Mouse (Mus musculus) heart, postnatal 25 days (tissue): ENCODE data around the gene Zfp988. TPM values are rescaled to one million over a fixed set of nuclear protein-coding genes. Genes with fewer than 3 reads are reported as not detected.
"Not testable (repeated sequence)": the region's sequence is repeated elsewhere in the genome, so short reads cannot be mapped to it uniquely, and the experiment has no call there.

ENCODE experiments used
- DNase-seq: peaks from one replicate; pipeline ENCODE4 v3.0.0; 2022; ENCODE audit warnings: low spot score
- intact Hi-C: fragments of 180-260 bp; cut with DNase I; formaldehyde crosslinking; loops from one replicate; pipeline ENCODE4 v1.15.1; 2025
- total RNA-seq, 2 experiments: library from RNA; stranded (reverse); gene quantifications; 2 replicates each; pipeline ENCODE4 v1.2.3; 2021

Gene Zfp988
- total RNA-seq, 2 experiments from 2014 or later = not detected

- intact Hi-C loops = not testable (repeated sequence)
Measured at GRCm38 (mm10) chr4:147340876-147341275, 35.4 kb downstream of the Zfp988 start.

DNA sequence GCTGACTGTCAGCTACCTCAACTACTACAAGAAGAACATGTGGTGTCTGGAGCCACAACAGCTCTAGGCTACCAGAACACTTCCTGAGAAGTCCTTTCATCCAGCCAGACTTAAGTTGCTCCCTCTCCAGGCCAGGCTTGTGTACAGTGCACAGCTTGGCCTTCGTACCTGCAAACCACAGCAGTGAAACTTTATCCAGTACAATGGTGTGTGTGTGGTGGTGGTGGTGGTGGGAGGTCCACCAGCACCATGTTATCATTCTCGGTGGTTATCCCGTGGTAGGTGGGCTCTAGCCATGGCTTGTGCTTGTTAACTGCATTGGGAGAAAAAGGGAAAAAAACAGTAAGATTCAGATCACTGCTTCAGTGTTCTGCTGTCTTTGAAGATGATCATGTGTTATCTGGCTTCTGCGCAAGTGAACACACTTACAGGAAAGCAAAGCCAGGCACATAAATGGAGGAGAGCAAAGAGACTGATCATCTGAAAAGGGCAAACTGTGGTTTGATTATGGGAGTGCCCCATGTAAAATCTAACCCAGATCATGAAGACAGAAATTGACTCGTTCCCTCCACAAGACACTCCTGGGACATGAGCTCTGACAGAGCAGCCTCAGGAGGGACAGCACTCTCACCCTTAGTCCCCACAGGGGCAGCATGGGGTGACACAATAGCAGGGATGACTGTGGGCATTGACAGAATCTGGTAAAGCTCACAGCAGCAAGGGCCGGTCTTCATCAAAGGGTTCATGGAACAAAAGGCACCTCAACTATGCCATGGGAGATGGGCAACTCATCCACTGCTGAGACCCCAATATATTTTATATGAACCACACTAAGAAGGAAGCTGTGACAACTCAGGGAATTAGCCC is 37.8 kb downstream of the Zfp988 start:
- not testable (repeated sequence) for DNase-seq

More at GRCm38 (mm10) chr4:147340876-147341275, 35.4 kb downstream of the Zfp988 start:
- DNase-seq = not testable (repeated sequence)

DNA sequence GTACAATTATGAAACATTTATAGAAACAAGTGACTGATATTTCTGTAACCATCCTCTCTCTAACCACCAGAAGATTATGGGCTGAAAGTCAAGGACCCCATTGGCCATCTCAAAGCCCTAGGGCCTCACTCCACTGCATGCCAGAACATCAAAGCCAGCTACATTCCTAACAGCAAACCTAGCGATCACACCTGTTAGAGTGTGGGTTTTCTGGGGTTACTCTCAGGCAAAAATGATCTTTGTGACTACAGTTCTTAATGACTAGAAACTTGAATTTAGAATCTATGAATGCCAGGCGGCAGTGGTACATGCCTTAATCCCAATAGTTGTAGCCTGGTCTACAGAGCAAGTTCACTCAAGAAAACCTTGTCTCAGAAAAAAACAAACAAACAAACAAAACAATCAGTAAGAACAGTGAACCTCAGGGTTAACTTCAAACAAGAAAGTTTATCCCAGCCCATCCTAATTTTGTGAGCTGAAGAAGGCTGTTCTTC is 39.6 kb downstream of the Zfp988 start:
- DNase-seq, intact Hi-C loops: not testable (repeated sequence)

More for the DNA sequence above, 37.8 kb downstream of the Zfp988 start:
- intact Hi-C loops = not testable (repeated sequence)

GRCm38 (mm10) chr4:147346361-147347035 is 41.0 kb downstream of the Zfp988 start:
- DNase-seq, intact Hi-C loops: not testable (repeated sequence)

DNA sequence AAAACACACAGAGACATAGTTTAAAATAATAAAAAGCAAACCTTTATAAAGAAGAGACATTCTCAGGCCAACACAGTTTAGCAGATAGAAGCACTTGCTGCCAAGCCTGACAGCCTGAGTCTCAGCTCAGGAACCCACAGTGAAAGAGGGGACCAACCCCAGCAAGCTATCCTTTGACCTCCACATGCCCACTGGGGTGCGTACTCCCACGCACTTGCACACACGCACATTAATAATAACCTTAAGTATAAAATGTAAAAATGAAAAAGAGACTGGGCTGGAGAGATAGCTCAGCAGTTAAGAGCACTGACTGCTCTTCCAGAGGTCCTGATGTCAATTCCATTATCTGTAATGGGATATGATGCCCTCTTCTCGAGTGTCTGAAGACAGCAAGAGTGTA is 41.8 kb downstream of the Zfp988 start:
- intact Hi-C loops, DNase-seq: not testable (repeated sequence)

DNA sequence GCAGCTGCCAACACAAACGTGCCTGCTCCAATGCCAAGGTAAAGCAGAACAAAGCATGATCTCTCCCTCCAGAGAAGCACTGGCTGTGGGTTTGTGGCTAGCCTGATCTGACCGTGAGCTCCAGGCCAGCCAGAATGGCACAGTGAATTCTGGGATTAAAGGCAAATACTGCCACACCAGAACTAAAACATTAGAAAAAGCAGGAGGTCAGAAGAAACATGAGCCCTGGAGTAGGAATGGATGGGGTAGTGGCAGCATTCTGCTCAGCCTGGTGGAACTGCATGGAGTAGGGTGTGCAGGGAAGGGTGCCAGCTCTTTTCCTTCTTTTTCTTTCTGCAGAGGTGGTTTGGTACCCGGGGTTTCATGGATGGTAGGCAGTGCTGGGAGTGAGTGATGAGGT is 42.4 kb downstream of the Zfp988 start:
- DNase-seq, intact Hi-C loops: not testable (repeated sequence)

DNA sequence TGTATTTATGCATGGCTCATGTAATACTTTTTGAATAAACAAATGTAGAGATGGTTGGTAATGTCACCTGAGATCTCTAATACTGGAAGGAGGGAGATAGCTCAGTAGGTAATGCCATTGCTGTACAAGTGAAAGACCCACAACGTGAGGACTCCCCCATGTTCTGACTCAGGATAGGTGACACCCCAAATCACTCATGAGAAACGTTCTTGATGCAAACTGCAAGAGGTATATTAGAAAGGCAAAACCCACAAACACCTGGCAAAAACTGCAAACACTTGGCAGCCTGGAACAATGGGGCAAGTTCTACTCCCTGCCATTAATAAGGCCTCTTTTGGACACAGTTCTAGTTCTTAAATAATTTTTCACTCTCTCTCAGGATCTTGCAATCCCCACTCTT is 42.9 kb downstream of the Zfp988 start:
- DNase-seq, intact Hi-C loops: not testable (repeated sequence)

DNA sequence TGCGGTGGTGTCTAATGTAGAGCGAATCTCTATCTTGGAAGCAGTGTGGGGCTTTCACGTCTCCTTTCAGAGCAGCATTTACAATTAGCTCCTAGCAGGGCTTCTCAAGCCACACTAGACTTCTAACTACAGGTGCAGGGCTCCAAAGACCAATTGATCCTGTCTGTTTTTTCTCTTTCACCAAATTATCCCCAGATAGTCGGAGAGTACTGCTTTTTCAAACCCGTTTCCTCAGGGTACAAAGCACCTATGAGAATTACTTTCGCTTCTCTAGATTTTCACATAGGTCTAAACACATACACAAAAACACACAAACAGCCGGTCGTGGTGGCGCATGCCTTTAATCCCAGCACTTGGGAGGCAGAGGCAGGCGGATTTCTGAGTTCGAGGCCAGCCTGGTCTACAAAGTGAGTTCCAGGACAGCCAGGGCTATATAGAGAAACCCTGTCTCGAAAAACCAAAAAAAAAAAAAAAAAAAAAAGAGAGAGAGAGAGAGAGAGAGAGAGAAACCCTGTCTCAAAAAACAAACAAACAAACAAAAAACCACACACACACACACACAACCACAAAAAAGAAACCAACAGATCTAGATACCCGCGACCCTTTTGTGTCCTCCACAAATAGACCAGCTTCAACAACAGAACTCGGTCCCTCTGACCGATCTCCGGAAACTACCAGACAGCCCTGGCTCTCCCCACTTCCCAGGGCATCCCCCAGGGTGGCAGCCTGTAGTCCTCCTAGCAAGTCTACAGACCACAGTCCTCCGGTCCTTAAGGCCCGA is 43.6 kb downstream of the Zfp988 start:
- intact Hi-C loops, DNase-seq: not testable (repeated sequence)

DNA sequence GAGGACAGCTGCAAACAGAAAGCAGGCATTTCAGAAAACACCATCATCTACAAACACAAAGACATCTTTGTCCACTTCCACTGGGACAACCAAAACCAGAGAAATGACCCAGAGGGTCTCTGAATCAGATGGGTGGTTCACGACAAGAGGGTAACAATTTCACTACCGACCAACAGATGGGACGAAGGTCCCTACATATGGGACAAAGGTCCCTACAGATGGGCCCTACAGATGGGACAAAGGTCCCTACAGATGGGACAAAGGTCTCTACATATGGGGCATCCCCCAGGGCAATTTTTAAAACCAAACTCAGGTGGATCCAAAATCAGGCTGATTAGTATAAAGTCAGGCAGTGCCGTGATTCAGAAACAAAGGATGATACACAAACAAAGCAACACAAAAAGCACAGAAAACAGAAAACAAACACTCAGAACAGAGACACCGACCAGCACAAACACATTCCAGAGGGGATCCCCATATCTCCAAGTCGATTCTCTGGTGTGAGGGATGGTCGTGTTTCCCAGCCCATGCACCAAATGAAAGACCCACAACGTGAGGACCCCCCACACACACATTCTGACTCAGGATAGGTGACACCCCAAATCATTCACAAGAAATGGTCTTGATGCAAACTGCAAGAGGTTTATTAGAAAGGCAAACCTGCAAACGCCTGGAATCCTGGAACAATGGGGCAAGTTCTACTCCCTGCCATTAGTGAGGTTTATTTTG is 44.4 kb downstream of the Zfp988 start:
- intact Hi-C loops, DNase-seq: not testable (repeated sequence)

DNA sequence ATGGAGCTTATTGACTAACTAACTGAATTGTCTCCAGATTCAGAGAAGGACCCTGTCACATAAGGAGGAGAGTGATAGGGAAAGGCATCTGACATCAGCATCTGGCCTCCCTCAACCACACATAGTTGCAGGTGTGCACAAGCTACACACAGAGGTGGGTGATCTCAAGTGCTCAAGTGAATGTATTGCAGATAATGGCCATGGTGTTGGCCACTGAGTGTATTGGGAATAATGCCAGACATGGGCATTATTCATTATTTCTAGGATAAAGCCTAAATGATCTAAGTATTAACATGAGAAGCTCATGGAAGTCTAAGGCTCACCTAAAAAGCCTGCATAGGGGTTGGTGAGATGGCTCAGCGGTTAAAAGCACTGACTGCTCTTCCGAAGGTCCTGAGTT is 45.1 kb downstream of the Zfp988 start:
- DNase-seq, intact Hi-C loops: not testable (repeated sequence)

- DNase-seq = not testable (repeated sequence)
Measured at GRCm38 (mm10) chr4:147351376-147351980, 46.0 kb downstream of the Zfp988 start.

GRCm38 (mm10) chr4:147353626-147354025 is 48.2 kb downstream of the Zfp988 start:
- not testable (repeated sequence) for DNase-seq

More at GRCm38 (mm10) chr4:147351376-147351980, 46.0 kb downstream of the Zfp988 start:
- intact Hi-C loops = not testable (repeated sequence)

GRCm38 (mm10) chr4:147356042-147356441 is 50.6 kb downstream of the Zfp988 start:
- DNase-seq, intact Hi-C loops: not testable (repeated sequence)

More at GRCm38 (mm10) chr4:147353626-147354025, 48.2 kb downstream of the Zfp988 start:
- intact Hi-C loops = not testable (repeated sequence)

DNA sequence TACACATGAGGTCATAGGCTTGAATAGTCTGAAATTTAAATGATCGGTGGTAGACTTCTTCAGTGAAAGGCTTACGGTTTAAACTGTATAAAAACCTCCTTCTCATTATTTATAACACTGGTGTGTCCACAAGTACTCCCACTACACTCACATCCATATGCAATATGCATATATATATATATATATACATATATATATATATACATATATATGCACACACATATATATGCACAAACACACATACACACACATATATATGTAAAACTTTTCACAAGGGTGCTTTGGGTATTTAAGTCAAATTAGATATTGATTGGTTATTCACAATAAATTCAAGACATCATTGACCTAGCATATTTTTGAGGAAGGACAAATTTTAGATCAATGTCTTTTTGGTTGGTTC is 51.7 kb downstream of the Zfp988 start:
- DNase-seq, intact Hi-C loops: not testable (repeated sequence)

- intact Hi-C loops, DNase-seq: not testable (repeated sequence)
Measured at GRCm38 (mm10) chr4:147361003-147361402, 55.5 kb downstream of the Zfp988 start, which contains the start of gene Zfp978. Gene Zfp978, plus strand, starts transcription at chr4:147361303.

DNA sequence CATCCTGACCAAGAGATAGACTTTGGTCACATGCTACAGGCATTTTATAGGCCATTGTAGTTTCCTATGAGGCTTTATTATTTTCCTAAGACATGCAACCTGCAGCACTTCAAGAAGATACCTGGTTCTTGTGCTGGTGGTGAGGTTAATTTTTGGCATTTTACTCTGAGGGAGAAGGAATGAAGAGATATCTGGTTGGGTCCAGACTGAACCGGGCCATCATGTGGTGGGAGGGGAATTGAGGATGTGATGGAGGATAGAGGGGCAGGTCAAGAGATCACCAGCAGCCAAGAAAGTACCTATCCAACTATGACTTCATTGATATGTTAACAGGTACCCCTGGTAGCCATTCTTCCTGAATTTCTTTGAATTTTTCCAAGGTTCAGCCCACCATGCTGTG is 56.4 kb downstream of the Zfp988 start:
- DNase-seq, intact Hi-C loops: not testable (repeated sequence)

DNA sequence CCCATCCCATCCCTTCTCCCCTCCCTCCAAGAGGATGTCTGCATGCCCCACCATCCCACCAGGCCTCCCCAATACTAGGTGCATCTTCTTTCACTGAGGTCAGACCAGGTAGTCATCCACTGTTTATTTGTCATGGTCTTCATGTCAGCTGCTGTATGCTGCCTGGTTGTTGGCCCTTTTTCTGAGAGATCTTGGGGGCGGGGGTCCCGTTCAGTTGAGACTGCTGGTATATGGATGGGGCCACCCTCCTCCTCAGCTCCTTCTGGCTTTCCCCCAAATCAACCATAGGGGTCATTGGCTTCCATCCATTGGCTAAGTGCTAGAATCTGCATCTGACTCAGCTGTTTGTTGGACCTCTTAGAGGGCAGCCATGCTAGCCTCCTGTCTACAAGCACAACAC is 64.1 kb downstream of the Zfp988 start:
- intact Hi-C loops, DNase-seq: not testable (repeated sequence)

- DNase-seq, intact Hi-C loops: not testable (repeated sequence)
Measured at GRCm38 (mm10) chr4:147383199-147383598, 77.7 kb downstream of the Zfp988 start.
